Mouse (Mus musculus) layer of hippocampus, adult 8-10 months (tissue): Measurements from ENCODE around the gene Zcchc24. TPM values are rescaled to one million over a fixed set of nuclear protein-coding genes. Genes with fewer than 3 reads are reported as not detected.

Source experiments
- DNase-seq, 2 experiments: peaks; one replicate each; pipeline ENCODE4 v3.0.0; 2022; ENCODE audit warnings: low spot score in 2 of 2
- total RNA-seq, 4 experiments: library from RNA; stranded (reverse); gene quantifications; 2 replicates each; pipeline ENCODE4 v1.2.4; 2022

Gene Zcchc24
- total RNA-seq, 4 experiments from 2014 or later, result 60.5 to 69.2 (median 63.8) TPM

DNA sequence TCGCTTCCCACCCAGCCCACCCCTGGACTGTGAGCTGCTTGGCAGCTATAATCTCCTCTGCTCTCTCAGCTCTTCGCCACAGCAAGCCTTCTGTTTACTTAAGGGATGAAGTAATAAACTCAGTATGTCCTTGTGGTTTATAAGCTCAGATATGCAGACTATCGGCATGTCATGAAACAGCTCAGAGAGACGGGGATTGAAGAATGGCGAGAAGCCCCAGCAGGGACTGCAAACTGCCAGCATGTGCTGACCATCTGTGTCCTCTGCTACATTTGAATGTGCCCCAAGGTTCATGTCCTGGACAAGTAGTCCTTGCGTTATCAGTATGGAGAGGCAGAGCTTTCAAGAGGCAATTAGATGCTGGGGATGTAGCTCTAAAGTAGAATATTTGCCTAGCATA is 7.5 kb upstream of the Zcchc24 start:
- DNase-seq, result no peak

DNA sequence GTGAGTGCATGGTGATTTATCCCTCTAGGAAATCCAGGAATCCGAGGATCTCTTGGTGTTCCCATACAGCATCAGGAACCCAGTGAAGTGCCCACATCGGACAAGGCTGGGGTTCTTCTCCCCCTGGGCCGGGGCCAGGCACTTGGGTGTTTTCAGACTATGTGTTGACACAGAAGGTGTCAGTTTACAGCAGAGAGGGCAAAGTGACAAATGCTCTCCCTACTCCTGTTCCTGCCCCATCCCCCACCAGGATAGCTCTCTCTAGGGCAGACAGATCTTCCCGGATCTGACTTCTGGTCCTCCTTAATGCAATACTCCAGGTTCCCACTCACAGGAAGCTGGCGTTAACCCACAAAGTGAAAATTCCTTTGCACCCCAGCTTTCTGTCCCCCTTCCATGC is 5.3 kb upstream of the Zcchc24 start:
- no peak for DNase-seq

GRCm38 (mm10) chr14:25773039-25773438 is 4.2 kb upstream of the Zcchc24 start:
- DNase-seq, result no peak

DNA sequence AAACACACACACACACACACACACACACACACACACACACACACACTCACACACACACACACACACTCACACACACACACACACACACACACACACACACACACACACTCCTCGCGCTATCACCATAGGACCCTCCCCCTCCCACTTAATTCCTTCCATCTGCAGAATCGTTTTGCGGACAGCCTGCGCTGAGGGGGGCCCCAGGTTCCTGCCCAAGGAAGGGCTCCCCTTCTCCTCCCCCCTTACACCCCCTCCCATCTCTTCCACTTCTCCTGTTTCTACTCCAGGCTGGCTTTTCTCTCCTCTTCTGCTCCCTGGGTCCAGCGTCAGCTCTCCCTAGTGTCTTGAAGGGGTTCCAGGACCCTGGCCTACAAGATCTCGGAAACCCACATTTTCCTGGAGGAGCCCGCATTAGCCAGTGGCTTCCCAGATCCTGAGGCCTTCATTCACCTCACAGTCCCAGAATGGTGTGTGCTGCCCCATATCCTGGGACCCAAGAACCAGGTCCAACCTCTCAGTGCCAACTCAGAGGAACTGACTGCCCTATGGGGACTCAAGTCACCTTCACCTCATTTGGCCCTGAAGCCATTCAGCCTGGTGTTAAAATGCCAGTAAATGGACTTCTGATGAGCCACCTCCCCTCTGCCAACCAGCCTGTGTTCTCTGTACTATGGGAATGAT is 927 bp upstream of the Zcchc24 start:
- no peak for DNase-seq

- DNase-seq, result no peak
Measured at GRCm38 (mm10) chr14:25768261-25768893, 462 bp downstream of the Zcchc24 start.

DNA sequence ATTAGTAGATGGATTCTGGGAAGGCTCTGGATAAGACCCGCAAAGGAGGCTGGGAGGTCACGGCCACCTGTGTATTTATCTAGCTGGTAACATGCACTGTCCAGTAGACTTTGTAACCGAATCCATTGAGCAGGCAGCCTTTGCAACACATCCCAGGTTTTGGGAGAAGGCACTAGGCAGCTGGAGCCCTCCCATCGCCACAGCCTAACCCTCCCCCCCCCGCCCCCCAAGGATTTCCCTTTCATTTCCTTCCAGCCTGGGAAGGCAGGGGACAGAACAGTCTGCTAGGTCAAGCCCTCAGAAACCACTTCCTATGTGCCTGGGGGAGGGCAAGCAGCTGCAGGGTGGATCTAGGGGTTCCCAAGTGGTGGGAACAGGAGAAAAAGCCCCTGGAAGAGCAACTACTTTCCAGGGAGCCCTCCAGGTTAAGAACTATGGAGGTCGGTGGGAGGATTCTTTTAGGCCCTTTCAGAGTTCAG is 1.1 kb downstream of the Zcchc24 start:
- DNase-seq, result no peak

GRCm38 (mm10) chr14:25766441-25766840 is 2.4 kb downstream of the Zcchc24 start:
- no peak for DNase-seq

DNA sequence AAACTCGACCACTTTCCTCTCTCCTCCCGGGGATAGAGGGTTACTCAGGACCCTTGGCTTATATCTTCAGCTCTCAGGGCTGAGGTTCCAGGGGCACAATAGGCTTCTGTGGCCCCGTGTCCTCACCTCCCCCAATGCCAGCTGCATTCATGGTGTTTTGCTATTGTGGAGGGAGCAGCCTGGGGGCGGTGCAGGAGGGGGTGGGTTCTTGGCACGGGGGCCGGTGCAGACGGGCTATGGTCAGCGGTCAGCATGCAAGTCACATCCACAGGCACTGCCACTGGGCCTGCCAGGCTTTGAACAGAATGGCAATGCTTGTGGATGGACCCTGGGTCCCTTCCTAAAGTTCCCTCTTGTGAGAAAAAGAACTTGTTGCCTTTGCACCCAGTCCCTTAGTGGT is 2.9 kb downstream of the Zcchc24 start:
- peak; percentile 76 to 82 for DNase-seq

DNA sequence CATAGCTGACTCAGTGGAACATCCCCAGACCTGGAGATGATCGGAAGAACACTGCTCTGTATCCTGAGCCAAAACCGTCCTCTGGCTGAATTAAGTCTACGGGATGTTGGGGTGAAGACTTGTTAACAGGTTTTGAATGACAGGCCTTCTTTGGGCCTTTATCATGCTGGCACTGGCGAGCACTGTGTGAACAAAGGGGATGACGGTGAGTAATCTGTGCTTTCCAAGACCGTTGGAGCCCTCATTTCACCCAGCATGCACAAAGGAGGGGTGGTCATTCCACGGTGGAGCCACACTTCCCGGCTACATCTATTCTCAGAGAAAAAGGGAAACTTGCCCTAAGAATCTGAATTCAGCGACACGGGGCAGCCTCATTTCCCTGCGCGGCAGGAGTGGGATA is 3.7 kb downstream of the Zcchc24 start:
- DNase-seq, result no peak

DNA sequence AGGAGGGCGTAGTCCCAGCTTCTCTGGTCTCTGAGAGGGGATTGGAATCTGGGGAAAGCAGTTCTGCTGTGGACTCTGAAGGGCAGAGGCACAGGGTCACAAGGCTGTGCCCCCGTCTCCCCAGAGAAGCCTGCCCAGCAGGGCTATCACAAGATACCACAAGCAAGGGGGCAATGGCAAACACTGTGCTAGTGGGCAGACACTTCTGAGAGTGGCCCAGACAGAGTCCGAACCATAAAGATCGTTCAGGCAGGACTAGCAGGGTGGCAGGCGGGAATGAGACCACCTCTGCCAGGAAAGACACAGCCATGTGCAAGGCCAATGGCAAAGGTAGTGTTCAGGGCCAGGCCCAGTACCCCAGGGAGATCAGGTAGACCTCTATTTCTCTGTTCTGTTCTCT is 7.7 kb downstream of the Zcchc24 start:
- no peak for DNase-seq

GRCm38 (mm10) chr14:25759981-25760537 is 8.8 kb downstream of the Zcchc24 start:
- DNase-seq, result no peak

DNA sequence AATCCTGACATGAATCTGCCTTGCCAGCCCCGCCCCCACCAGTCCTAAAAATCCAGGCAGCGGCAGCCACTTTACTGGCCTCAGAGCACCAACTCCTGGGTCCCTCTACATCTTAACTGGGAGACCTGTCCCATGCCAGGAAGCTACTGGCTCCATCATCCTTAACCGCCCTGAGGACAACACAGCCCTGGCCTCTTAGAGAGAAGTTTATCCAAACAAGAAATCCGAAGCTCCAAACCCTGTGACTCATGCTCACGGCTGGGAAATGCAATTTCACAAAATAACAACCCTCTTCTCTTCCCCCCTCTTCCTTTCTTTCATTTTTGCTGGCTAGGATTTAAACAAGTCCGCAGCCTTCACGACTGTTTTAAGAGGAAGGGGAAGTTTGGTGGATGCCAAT is 9.3 kb downstream of the Zcchc24 start:
- DNase-seq, result no peak

- no peak for DNase-seq
Measured at GRCm38 (mm10) chr14:25757917-25758316, 10.9 kb downstream of the Zcchc24 start.

DNA sequence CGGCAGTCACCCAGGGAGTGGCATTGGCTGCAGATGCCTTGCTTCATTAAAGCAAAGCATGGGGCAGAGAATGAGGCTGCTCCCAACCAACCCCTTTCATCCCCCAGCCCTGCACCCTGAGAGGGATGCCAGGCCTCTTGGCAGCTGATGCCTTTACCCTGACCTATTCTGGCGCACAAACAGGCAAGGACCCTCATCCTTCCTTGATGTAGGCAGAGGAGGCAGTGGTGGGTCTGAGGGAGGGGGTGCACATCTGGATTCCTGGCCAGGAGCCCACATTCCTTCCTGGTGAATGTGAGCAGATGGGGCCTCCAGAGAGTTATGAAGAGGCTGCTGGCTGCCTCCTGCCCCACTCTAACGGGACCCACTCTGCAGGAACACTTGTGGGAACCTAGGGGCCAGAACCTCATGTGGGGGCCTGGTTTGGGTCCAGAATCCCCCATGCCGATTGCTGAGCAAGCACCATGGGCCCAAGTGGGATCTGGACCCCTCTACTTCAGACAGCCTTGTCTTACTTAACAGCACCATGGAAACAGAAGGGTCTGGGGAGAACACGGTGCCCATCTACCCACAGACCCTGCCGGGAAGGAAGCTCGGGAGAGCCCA is 12.4 kb downstream of the Zcchc24 start:
- no peak for DNase-seq

DNA sequence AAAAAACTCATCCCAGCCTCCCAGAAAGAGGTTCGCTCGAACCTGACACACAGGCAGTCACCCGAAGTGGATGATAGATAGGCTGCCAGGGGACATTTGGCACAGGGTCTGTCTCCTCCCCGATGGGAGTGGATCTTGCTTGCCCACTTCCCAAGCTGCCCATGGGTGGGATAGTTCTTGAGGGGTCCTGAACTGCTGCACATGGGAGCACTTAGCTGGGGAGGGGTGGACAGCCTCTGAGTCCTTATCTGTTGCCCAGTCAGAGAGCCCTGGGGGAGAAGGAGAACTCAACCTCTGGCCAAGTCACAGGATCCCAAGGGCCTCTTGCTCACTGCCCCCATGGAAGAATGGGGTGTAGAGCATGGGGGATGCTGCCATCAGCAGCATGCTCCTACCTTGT is 13.3 kb downstream of the Zcchc24 start:
- DNase-seq, result no peak

DNA sequence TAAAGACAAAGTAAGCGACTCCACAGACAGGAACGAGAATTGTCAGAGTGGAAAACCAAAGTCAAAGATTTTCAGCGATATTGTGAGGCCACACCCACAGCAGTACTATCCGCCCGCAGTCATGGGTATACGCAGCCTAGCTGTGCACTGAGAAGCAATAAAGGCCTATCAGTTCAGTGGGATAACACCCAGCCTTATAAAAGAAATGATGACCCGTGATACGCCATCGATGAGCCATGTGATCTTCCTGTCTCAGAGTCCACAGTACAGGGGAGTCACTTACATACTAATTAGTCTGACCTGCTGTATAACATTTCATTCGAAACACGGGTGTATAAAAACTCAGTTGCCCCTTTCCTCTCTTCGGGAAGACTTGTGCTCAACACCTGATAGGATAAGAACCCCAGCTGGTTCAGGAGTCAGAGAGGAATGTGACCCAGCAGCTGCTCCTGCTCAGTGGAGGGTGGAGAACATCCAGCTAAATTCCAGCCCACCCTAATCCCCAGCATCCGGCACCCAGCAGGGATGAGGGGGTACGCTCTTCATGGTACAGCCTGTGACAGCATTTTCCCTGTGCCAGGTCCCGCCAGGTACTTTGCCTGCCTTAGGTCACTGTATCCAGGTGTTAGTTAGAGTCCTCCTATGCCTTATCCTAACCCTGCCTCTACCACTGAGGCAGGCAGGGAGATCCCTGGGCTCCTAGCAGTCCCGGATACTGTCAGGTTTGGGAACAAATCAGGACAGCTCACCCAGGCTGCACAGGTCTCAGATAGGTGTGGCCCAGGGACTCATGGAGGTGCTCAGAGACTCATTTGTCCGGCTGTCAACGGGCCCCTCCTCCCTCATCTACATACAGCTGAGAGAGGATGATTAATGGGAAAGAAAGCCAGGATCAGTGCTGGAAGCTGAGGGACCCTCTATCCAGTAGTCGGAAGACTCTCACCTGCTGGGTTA is 14.0 kb downstream of the Zcchc24 start:
- DNase-seq, result no peak

DNA sequence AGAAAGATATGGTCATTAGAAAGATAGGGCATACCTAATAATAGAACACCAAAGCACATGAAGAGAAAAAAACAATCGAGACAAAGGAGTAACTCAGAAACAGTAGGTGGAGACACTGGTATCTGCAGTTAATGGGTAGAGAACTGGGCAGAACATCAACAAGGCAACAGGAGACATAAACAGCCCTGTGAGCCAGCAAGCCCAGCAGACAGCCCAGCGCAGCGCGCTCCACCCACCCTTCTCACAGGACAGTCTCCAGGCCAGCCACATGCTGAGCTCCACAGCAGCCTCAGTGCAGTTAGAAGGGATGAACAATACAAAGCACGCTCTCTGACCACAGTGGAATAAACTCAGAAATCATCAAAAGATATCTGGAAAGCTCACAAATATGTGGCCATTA is 15.8 kb downstream of the Zcchc24 start:
- peak; percentile 63 to 65 for DNase-seq

GRCm38 (mm10) chr14:25751067-25751466 is 17.8 kb downstream of the Zcchc24 start:
- no peak for DNase-seq

- DNase-seq, result no peak
Measured at GRCm38 (mm10) chr14:25750448-25751015, 18.3 kb downstream of the Zcchc24 start.

- DNase-seq, result no peak
Measured at GRCm38 (mm10) chr14:25749143-25749909, 19.5 kb downstream of the Zcchc24 start.
